Mouse (Mus musculus) mouse embryonic stem cell (cell line): ENCODE data around the gene Tfap4.

Experiments used
- in situ Hi-C, 2 experiments: fragments of 300-500 bp; cut with MboI; formaldehyde crosslinking; loops; 1 replicate in 1 of 2; 3 replicates in 1 of 2; pipeline ENCODE4 v1.14.3; 2019 to 2020; ENCODE audit warnings: low sequenced_read_pairs in 2 of 2, low pct_unique_long_range_greater_than_20kb in 1 of 2, mixed read lengths in 1 of 2; ENCODE audit not compliant: unreplicated experiment in 1 of 2

The Tfap4 gene

DNA sequence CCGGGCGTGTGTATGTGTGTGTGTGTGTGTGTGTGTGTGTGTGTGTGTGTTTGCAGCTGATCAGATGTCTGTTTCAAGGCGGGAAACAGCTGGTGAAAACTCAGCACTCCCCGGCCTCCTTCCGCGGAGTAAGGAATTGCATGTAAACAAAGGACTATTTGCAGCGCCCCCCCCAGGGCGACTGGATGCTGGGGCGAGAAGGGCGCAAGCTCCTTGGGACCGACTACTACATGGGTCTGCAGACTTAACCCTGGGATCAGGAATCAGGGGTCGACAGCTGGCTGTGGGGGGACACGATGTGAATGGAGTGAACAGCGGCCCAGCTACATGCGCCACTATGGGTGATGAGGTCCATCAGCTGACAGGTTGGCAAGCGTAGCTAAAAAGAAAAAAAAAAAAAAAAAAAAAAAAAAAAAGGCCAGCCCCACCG lies at the start of gene Tfap4:
Gene Tfap4, minus strand, starts transcription at position 140 of the 430 bp plus-strand sequence.
- in situ Hi-C loops = no loop called here

DNA sequence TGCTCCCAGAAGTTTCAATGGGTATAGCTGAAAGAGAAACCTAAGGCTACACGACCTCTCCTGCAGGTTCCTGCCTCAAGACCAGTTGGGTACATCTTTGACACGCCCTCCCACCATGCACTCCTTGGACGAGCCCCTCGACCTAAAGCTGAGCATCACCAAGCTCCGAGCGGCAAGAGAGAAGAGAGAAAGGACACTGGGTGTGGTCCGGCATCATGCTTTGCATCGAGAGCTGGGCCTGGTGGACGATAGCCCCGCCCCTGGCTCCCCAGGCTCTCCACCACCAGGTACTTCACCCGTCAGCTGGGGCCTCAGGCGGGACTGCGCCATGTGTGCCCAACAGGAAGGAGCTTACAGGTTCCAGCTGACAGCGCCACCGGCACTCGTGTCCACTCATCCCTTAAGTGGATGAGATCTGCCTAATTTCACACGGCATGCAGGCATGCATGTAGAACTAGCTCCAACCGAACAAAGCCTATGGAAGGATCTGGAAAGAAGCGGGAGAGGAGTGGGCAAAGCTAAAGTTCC lies 48.9 kb upstream of the Tfap4 start:
- in situ Hi-C loops = no loop called here

DNA sequence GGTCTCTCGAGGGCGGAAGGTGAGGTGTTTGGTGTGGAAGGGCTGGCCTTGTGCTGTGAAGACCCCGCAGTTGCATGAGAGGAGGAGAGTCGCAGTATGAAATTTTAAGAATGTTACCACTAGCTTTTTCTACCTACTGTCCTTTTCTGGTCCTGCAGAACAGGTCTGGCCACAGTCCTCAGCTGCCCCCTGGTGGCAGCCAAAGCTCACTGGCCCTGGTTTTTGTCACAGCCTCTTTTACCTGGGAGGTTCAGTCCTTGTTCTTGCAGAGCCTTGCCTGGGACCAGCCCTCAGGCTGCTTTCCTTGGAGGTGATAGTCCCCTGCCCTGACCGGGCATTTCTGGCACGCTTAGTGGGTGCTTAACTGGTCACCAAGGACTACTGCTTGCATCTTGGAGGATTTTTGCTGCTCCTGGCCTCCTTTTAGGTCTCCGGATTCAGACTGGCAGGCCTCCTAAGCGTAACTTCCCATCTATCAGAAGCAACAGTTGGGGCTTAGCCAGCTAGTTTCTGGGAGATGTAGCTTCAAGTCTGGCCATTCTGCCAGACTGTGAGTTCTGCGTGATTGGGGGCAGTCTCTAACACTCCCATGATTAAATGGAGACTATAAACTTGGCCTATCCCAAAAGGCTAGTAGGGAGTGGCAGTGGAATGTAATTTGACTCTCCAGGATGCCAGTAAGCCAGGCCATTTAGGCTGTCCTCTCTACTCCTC lies 48.3 kb upstream of the Tfap4 start:
- in situ Hi-C loops = no loop called here

DNA sequence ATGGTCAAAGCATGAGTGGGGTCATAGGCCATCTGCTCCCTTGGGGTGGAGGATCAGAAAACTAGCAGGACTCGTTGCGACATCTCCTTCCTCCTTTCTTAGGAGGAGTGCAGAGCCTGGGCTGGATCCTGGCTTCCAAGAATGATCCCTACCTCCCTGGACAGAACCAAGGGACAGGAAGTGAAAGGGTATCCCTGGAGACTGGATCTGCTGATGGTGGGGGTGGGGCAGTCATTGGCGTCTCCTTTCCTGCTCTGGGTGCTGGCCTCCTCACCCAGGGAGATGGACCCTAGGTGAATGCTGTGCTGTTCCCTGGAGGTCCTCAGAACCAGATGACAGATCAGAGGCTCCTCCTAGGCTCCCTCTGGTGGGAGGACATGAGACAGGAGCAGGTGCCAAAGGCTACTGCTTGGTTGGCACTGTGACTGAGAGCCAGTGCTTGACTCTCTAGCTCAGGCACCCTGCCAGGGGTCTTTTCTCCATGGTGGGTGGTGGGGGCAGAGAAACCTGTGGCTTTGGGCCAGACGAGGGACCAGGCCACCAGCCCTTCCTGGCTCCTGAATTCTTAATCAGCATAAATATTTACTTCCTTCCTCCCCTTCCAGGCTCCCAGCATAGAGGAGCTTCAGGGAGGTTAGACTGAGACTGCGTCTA lies 46.9 kb upstream of the Tfap4 start:
- in situ Hi-C loops = no loop called here

DNA sequence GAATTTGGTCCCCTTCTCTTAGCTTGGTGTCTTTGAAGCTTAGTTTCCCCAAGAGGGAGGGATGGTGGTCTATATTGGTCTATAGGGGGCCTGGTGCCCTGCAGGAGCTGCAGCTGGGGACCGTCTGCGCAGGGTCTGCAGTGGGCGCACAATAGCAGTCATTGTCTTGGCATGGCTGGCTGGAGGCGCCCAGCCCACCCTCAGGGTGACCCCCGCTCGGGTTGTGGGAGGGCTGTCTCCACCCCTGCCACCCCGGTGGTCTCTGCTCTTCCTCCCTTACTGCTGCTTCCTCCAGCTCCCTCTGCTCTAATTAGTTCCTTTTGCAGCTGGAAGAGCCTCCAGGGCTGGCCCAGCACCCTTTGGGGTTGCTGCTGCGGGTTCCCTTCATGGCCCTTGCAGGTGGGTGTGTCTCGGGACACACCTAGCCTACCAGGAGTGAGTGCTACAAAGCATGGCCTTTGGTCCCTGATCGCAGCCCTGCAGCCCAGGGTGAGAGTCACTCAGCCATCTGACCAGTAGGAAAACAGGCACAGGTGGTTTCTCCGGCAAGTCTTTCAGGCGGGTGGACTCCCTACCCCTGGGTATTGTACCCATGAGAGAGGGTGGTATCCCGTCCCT lies 46.0 kb upstream of the Tfap4 start:
- in situ Hi-C loops = no loop called here

DNA sequence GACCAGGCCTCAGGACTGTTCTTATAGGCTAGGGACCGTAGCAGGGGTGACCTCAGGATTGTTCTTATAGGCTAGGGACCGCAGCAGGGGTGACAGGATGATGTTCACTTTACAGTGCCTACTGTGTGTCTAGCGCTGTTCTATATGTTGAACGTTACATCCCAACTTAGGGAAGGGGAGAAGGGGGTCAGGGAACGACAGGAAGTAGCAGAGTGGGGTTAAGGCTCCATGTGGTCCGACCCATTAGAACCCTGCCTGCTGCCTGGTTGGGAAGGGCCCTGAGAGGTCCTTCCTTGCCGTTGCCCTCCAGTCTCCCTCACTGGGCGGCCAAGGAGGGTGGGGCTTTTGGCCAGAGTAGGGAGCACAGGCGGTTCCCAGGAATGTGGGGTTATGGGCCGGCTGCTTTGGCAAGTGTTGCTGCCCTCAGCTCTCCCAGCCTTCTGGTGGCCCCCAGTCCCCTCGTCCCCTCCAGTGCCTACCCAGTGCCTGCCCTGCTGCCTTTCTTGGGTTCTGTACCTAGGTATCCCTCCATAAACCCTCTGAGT lies 44.7 kb upstream of the Tfap4 start:
- in situ Hi-C loops = no loop called here

DNA sequence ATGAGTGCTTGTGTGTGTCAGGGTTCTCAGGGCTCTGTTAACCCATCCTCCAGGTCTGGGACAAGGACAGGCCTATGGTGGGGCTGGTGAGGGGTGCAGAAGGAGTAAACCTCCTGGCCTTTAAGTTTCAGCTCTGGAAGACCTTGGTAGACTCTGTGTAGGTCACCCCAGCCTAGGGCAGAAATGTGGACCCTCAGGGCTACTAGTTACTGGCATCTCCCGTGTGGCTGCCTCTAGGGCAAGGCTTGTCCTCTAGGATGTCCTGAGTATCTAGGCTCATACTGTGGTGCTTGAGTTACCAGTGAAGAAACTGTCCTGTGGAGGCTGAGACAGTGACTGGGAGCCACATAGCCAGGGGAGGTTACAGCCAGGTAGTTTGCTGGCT lies 43.8 kb upstream of the Tfap4 start:
- in situ Hi-C loops = no loop called here

DNA sequence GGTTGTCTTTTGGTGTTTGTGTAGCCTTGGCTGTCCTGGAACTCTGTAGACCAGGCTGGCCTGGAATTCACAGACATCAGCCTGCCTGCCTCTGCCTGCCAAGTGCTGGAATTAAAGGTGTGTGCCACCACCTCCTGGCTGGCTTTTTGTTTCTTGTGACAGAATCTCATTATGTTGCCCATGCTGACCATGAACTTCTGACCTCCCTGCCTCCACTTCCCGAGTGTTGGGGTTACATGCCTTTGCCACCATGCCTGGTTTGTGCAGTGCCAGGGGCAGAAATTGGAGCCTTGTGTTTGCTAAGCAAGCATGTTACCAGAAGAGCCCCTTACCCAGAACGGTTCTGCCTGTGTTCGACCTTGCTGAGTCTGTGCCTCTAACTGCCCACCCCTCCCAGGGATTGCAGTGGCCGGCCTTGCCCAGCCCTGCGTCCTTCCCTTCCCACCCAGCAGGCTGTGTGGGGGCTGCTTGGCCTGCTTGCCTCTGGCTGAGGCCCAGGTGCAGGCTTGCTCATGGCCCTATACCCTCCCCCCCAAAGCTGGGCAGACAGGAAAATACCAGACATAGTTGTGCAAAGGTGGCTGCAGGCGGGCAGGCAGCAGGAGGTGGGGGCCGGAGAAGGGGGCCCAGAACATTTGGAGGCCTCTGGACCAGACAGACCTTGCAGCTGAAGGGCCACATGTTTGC lies 43.3 kb upstream of the Tfap4 start:
- in situ Hi-C loops = no loop called here

DNA sequence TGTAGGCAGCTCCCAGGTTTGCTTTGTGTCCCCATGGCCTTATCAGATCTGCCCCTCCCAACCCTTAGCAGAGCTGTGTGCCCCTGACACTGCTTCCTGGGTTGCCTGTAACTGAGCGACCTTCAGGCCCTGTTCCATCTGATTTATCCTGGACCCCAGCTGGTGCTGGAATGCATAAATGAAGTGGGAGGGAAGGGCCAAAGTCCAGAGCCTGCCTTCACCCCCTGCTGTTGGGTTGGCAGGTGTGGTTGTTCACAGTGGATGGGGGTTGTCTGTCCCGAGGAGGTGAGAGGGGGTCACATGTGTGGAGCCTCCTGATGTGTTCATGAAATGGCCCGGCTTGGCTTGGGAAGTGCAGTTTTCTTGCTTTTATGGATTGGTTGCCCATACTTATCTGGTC lies 42.5 kb upstream of the Tfap4 start:
- in situ Hi-C loops = no loop called here

DNA sequence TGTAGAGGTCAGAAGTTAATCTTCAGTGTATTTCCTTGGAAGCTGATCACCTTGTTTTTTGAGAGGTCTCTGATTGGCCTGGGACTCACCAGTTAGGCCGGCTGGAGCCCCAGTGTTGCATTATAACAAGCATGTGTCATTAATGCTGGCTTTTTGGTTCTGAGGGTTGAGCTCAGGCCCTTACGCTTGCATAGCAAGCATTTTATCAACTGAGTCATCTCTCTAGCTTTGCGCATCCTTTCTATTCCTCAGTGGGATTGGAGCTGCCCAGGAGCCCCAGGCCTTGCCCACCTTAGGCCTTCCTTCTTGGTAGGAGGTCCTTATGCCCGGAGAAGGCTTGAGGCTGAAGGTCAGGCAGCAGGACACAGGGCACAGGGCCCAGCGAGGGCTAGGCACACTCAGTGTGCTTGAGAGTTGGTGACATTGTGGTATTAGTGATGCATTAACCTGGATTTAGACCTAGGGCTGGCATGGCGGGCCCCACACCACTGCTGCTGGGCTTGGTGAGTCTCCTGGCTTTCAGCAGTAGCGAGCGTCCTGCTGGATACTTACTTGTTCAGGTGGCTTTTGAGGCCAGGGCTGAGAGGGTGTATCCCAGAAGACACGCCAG lies 41.2 kb upstream of the Tfap4 start:
- in situ Hi-C loops = no loop called here

DNA sequence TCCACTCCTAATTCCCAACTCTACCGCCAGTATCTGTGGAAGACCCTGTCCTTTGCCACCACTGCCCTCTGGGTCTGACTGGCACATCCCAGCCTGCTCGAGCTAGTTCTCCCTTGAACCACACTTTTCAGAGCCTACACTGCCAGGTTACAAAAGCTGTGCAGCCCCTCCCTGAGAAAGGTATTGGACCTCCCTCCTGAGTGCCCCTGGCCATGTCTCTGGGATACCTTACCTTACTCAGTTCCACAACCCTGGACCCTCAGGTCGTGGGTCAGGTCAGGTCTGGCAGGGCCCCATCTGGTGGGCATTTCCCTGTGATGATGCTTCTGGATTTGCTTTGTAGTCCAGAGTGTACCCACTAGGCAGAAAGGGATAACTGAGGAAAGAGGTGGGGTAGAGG lies 40.0 kb upstream of the Tfap4 start:
- in situ Hi-C loops = no loop called here

DNA sequence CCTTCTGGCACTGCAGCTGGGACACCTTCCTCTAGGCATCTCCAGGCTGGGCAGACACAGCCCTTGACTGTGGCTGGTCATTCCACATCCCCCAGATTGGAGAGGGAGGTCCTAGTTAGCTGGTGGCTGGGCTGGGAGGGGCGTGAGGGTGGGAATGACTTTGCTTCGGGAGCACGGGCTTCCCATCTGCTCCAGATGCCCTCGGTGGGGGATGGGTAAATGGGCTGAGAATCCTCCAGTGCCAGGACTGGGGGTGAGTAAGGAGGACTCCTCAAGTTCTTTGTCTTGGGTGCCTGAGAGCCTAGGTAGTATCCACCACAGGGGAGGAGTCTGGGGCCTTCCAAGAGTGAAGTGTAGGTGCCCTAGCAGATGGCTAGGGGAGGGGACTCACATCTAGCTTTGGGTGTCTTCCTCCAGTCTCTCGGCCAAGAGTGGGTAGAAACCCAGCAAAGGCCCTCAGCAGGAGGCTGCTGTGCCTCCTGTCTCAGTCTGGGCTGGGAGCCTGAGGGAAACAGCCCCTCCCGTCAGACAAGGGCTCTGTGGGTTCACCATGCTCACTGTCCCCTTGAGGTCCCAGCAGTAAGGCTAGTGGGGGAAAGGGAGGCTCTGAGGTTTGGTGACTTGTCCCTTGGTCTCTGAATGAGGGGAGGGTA lies 39.4 kb upstream of the Tfap4 start:
- in situ Hi-C loops = no loop called here

DNA sequence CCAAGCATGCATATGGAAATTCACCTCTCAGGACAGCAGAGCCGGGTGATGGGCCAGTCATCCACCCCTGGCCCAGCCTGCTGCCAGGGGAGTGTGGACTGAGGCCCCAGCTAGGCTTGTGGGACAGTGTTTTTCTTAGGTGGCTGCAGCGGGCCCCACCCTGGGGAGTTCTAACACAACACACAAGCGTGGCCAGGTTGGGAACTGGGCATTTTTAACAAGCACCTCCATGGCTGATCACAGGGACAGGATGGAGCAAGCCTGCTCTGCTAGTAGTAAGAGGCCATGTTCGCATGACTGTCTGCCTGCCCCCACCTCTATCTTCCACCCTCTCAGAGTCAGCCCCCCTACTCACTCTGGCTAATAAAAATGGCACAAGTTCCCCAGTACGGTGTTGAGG lies 38.4 kb upstream of the Tfap4 start:
- in situ Hi-C loops = no loop called here

DNA sequence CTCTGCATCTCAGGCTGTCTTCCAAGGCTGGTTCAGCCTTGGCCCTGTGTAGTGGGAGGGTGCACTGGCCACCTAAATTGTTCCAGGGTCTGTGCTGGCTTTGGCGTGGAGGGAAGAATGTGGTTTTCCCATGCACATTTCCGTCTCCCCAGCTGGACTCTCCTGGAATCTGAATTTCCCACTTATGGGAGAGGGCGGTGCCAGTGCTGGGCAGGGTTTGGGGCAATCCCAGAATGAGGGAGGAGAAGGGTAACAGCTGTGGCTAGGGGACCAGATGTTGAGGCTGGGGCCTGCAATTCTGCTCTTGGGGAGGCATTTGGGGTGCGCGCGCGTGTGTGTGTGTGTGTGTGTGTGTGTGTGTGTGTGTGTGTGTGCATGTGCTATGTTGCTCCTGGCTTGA lies 37.6 kb upstream of the Tfap4 start:
- in situ Hi-C loops = no loop called here

DNA sequence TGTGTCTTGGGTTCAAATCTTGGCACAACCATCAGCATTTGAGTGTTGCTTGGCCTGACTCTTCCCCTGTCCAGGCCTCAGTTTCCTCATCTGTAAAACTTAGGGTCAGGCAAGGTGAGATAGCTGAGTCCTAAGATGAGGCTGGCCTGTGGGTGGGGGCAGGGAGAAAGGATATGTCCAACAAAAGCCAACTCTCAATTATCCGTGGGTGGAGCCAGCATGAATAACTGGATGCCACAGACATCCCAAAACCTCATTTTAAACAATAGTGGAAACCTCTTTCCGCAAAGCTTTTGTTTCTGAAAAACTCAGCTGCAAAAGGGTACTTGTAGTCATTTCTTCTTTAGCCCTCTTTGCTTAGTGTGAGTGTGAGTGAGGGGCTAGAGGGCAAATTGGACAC lies 37.2 kb upstream of the Tfap4 start:
- in situ Hi-C loops = no loop called here

DNA sequence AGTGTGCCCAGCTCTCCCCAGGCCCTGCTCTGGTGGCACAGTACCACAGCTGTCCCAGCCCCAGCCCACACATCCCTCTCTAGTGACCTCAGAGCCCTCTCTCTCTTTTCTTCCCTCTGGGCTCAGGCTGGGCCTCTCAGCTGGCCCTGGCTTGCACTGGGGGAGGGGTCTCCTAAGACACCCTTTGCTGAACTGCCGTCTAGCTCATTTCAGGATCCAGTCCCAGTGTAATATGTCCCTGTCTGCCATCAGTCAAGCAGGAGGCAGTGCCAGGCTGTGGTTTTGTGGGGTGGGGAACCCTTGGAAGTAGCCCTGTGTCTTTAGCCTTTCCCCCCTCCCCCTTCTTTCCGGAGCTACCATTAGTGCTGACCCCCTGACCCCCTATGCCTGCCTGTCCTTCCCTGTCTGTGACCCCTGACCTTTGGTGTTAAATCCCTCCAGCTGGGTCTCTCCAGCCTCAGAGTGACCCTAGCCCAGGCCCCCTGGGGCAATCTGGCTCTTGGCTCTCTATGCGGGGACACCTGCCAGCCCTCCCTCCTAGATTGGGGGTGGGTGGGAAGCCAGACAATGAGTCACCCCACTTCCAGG lies 36.6 kb upstream of the Tfap4 start:
- in situ Hi-C loops = no loop called here

DNA sequence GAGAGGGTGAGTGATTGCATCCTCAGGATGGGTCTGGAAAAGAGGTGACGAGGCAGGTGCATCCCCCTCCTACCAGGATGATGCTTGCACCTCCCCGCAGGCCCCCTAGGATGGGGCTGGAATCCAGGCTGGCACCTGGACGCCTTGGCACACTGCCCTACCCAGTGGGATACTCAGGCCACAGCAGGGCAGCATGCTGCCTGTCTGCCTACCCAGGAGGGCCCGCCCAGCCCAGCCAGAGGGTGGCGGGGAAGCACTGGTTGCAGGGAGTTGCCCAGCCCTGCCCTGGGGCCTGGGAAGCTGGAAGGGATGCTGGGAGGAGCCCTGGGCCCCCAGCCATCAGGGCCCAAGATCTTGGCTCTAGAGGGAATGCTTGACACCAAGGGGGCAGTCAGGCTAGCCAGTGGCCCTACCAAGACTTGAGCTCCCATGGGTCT lies 35.9 kb upstream of the Tfap4 start:
- in situ Hi-C loops = no loop called here
